Mouse (Mus musculus) hindbrain, postnatal 0 days (tissue): ENCODE results near the gene Zic1. TPM values are rescaled to one million over a fixed set of nuclear protein-coding genes. Genes with fewer than 3 reads are reported as not detected.

ENCODE experiments used
- ATAC-seq: fragments of 200-750 bp; cut with Nextera tagmentation; 2 replicates; pipeline ENCODE4 v1.8.0; 2017; ENCODE audit warnings: mild to moderate bottlenecking, moderate TSS enrichment, moderate library complexity
- DNase-seq: peaks from one replicate; pipeline ENCODE4 v3.0.0-alpha.2; 2015; ENCODE audit warnings: low spot score
- H3K27ac ChIP-seq: fragments of 300-500 bp; sonication (generic); 2 replicates; pipeline ENCODE4 v1.5.1; 2014; ENCODE audit warnings: mild to moderate bottlenecking
- H3K27me3 ChIP-seq: fragments of 300-500 bp; sonication (generic); 2 replicates; pipeline ENCODE4 v1.6.1; 2014; ENCODE audit warnings: low read length, mixed read lengths; ENCODE audit not compliant: insufficient read depth
- H3K36me3 ChIP-seq: fragments of 300-500 bp; sonication (generic); 2 replicates; pipeline ENCODE4 v1.6.1; 2014; ENCODE audit warnings: low read length, mixed read lengths; ENCODE audit not compliant: insufficient read depth
- H3K4me1 ChIP-seq: fragments of 300-500 bp; sonication (generic); 2 replicates; pipeline ENCODE4 v1.6.1; 2014; ENCODE audit warnings: antibody characterized with exemption, low read length, mixed read lengths; ENCODE audit not compliant: insufficient read depth
- H3K4me2 ChIP-seq: fragments of 300-500 bp; sonication (generic); 2 replicates; pipeline ENCODE4 v1.6.1; 2014; ENCODE audit warnings: low read depth, mild to moderate bottlenecking, low read length, moderate library complexity, mixed read lengths
- H3K4me3 ChIP-seq: fragments of 300-500 bp; sonication (generic); 2 replicates; pipeline ENCODE4 v1.5.1; 2014; ENCODE audit warnings: low read length
- H3K9ac ChIP-seq: fragments of 300-500 bp; sonication (generic); replicated peaks from 2 replicates; pipeline ENCODE4 v1.6.1; 2014; ENCODE audit warnings: mild to moderate bottlenecking, low read length, moderate library complexity, mixed read lengths
- H3K9me3 ChIP-seq: fragments of 300-500 bp; sonication (generic); 2 replicates; pipeline ENCODE4 v1.6.1; 2016; ENCODE audit warnings: low read length, mixed read lengths
- CTCF ChIP-seq: IDR thresholded peaks from 2 replicates; pipeline ENCODE4 v1.5.1; 2016; ENCODE audit warnings: antibody characterized with exemption, control low read depth, low read depth
- WGBS: fragments of 180-500 bp; shearing (Covaris S2); extraction: QIAGEN DNeasy Blood & Tissue Kit; methylation state at CpG from one replicate; pipeline ENCODE4 v1.1.7; 2014; 5-methylcytosine and 5-hydroxymethylcytosine counted together
- polyA plus RNA-seq: library from polyadenylated mRNA; unstranded; fragments of >200 nt; fragmentation: Nextera tagmentation; extraction: Ambion mirVana; gene quantifications from 2 replicates; pipeline ENCODE4 v1.2.1, GENCODE M21; 2015
- total RNA-seq: library from RNA; depleted of rRNA; stranded (reverse); fragments of >200 nt; gene quantifications from 2 replicates; pipeline ENCODE4 v1.2.3, GENCODE M21; 2014

Zic1 gene
- total and polyA plus RNA-seq, 2 experiments from 2014 or later = 19.7 to 342 TPM

GRCm38 (mm10) chr9:91404229-91404628 is 38.6 kb upstream of the Zic1 start:
- Histone ChIP-seq H3K27ac (peak overlapping the region; percentile 79), H3K4me2 (peak overlapping the region; percentile 56), H3K9me3 (no peaks in the 10 kb centered on the region), H3K9ac (peak overlapping the region; percentile 61), H3K4me1 (no peaks in the 10 kb centered on the region), H3K27me3 (peaks cover 38% of the 10 kb centered on the region), H3K36me3 (no peaks in the 10 kb centered on the region), H3K4me3 (peak overlapping the region; percentile 33)
- 7% methylated on average over 13 of the region's 13 CpGs for WGBS
- no peak for ATAC-seq
- no peak for DNase-seq
- no peak for TF ChIP-seq CTCF

DNA sequence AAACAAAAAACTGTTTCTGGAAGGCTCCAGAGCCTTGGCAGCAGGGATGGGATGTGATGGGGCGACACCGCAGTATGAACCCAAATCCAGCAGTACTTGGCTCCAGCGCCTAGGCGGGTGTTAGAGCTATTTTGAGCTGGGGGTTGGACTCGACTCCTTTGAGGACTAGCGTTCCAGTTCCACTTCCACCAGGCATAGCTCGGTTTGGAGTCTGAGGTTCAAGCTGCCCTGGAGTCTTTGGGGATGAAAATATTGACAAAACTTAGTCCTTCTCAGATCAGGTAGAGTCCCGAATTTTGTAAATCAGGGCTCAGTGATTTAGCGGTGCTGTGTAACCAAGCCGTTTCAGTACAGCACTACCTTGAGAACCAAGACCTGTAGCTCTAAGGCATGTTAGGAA is 35.9 kb upstream of the Zic1 start:
- Histone ChIP-seq H3K4me2 (no peak overlapping the region), H3K9ac (no peak overlapping the region), H3K27ac (no peak overlapping the region), H3K9me3 (no peaks in the 10 kb centered on the region), H3K4me3 (no peak overlapping the region), H3K36me3 (no peaks in the 10 kb centered on the region), H3K27me3 (peaks cover 45% of the 10 kb centered on the region), H3K4me1 (no peaks in the 10 kb centered on the region)
- TF ChIP-seq CTCF = no peak
- 12% methylated on average over 10 of the region's 10 CpGs for WGBS
- DNase-seq (no peak), ATAC-seq (no peak)

DNA sequence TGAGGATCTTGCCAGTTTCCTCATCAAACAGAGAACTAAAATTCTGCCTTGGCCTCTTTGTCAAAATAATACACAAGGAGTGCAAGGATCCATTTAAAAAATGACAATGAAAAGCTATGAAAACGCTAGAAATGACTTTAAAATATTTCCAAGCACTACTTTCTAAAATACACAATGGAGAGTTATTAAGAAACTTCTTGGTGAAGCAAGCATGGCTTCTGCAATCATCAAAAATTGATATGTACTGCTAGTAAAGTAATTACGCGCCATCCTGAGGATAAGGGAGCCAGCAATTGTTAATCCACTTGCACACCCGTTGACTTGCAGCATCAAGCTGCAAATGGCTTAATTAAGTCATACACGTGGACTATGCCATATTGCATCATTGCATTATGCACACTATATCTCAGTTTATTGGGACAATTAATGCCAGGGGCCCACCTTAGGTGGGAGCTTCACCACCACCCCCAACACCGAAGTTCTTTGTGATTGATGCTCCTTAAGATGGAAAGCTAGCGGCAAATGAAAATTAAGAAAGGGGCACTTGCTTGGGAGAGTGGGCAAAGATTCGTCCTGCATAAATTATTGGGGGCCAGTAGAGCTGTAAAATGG is 35.0 kb upstream of the Zic1 start:
- Histone ChIP-seq H3K36me3 (no peaks in the 10 kb centered on the region), H3K4me3 (no peak overlapping the region), H3K9ac (no peak overlapping the region), H3K27me3 (peaks cover 41% of the 10 kb centered on the region), H3K9me3 (no peaks in the 10 kb centered on the region), H3K4me1 (no peaks in the 10 kb centered on the region), H3K4me2 (no peak overlapping the region), H3K27ac (no peak overlapping the region)
- WGBS = 17% methylated on average over 8 of the region's 8 CpGs
- DNase-seq = no peak
- no peak for TF ChIP-seq CTCF
- ATAC-seq = peak; percentile 57; the same call in 1 of the 2 replicates

DNA sequence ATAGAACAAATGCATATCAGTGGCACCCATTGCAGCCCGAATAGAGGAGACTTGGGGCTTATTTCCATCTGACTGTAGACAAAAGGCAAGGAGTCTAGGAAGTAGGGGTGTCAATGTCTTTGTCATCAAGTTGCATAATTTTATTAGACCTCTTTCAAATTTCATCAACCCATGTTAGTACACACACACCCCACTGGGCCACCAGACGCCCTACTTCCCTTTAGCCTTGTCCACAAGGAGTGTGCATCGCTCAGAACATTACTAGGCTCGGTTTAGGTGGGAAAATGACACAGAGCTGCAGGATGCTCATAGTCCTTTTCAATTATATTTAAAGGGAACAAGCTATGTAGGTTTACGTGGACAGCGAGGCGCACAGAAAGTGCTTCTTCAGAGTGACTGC is 34.4 kb upstream of the Zic1 start:
- 40% methylated on average over 7 of the region's 7 CpGs for WGBS

GRCm38 (mm10) chr9:91395066-91395772 is 29.6 kb upstream of the Zic1 start:
- Histone ChIP-seq H3K36me3 (no peaks in the 10 kb centered on the region), H3K4me2 (no peak overlapping the region), H3K27ac (no peak overlapping the region), H3K4me1 (no peaks in the 10 kb centered on the region), H3K27me3 (peaks cover 46% of the 10 kb centered on the region; the same call in 1 of the 2 replicates), H3K4me3 (no peak overlapping the region), H3K9ac (no peak overlapping the region), H3K9me3 (no peaks in the 10 kb centered on the region)
- DNase-seq (no peak), ATAC-seq (no peak)
- 13% methylated on average over 14 of the region's 14 CpGs for WGBS
- TF ChIP-seq CTCF = no peak

More for the DNA sequence above, 34.4 kb upstream of the Zic1 start:
- ATAC-seq (no peak), DNase-seq (no peak)
- Histone ChIP-seq H3K9me3 (no peaks in the 10 kb centered on the region), H3K27ac (no peak overlapping the region), H3K4me3 (no peak overlapping the region), H3K27me3 (peaks cover 41% of the 10 kb centered on the region), H3K9ac (no peak overlapping the region), H3K4me2 (no peak overlapping the region), H3K4me1 (no peaks in the 10 kb centered on the region), H3K36me3 (no peaks in the 10 kb centered on the region)
- no peak for TF ChIP-seq CTCF

DNA sequence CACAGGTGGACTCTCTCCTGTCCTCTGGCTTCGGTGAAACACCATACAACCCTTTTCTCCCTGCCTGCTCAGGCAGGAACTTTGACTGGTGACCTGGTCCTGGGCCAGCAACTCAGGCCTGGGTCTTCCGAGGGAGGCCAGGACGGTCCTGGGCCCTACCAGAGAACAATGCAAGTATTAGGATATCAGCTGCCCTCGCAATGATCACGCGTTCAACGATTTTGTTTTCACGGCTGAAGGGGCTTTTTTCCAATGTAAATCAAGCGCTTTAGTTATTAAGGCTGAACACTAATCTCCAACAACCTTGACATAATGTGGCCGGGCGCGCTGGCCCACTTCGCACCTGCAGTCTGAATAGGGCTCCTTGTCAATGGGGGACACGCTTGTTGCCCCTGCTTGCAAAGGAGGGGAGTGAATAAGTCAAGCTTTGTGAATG is 28.6 kb upstream of the Zic1 start:
- no peaks in the 10 kb centered on the region for H3K36me3 ChIP-seq
- H3K4me1 ChIP-seq = no peaks in the 10 kb centered on the region
- no peak for DNase-seq
- ATAC-seq = no peak
- no peak overlapping the region for H3K9ac ChIP-seq
- WGBS = 17% methylated on average over 14 of the region's 14 CpGs
- no peaks in the 10 kb centered on the region for H3K9me3 ChIP-seq
- H3K4me2 ChIP-seq = peak overlapping the region; percentile 25; the same call in 1 of the 2 replicates
- peaks cover 41% of the 10 kb centered on the region; the same call in 1 of the 2 replicates for H3K27me3 ChIP-seq
- TF ChIP-seq CTCF = no peak
- H3K4me3 ChIP-seq = no peak overlapping the region
- peak overlapping the region; percentile 42; the same call in 1 of the 2 replicates for H3K27ac ChIP-seq
